Mouse (Mus musculus) cortical plate, adult 2 months (tissue): ENCODE results near the gene Il33.

ENCODE experiments used
- CTCF ChIP-seq: fragments of 200-500 bp; IDR thresholded peaks from 2 replicates; pipeline ENCODE4 v1.5.1; 2011; ENCODE audit warnings: mild to moderate bottlenecking, control low read depth, low read length; ENCODE audit not compliant: insufficient read depth; ENCODE audit errors: extremely low read depth
- POLR2A ChIP-seq: fragments of 200-500 bp; IDR thresholded peaks from 2 replicates; pipeline ENCODE4 v1.6.1; 2011; ENCODE audit warnings: mild to moderate bottlenecking, low read length, control low read depth; ENCODE audit not compliant: insufficient read depth; ENCODE audit errors: extremely low read depth

- TF ChIP-seq CTCF (no peak), POLR2A (no peak)
These were observed 28.9 kb downstream of the Il33 start for GRCm38 (mm10) chr19:29953833-29954232.
